Mouse (Mus musculus): ENCODE measurements around the gene Ccdc162.

The Ccdc162 gene

DNA sequence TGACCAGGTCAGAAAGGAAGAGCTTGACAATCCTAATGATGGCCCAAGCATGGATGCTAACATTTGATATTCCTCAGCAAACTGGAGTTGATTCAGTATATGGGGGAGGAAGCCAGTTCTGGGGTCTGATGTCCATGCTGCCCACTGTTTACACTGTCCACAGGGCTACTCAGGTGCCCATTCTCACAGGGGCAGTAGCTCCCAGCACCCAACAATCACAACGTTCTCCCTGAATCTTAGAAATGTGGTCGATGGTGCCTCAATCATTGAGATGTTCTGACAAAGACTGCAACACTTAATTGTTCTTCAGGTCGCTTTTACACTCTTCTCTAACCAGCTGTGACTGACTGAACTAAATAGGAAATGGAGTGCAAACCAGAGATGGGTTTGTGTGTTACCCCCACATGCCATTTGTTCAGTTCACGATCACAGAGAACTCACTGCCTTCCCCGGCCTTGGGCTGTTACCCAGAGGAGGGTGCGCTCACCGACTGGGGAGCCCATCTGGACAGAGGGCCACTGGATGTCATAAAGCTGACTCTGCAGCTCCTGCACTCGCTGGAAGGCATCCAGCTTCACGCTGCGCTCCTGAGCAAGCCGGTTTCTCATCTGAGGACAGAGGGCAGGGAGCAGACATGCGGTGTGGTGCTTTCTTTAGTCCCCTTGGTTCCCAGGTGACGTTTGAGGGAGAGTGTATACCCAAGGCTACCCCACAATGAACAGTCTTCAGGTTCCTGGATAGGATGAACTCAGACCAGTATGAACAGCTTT is 169.9 kb downstream of the Ccdc162 start:
- TF ChIP-seq GATA4 (IDR thresholded peaks at IDR 0.05; ENCODE audit: insufficient replicate concordance, low read length) = no peak

DNA sequence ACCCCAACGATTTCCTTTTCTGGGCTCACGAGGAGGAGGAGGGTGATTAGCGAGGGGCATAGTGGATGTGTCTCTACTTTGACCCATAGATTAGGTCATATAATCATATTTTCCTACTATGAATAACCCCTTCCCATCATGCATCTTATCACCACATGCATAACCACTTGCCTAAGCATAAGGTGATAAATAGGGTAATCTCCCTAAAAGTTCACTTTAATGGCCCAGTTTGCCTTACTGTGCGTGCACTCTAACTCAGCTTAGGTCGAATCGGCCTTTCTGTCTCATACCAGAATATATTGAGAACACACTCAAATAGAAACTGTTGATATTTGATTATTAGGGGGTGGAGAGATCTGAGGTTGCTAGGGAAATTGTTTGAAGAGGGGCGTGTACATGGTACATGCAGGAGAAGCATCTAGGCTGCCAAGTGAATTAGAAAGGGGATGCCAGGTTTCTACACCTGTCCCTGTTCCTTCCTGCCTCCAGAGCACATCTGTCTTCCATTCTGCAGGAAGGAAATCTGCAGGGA is 171.1 kb downstream of the Ccdc162 start:
- no peak for TF ChIP-seq GATA4 (IDR thresholded peaks at IDR 0.05; ENCODE audit: insufficient replicate concordance, low read length)

DNA sequence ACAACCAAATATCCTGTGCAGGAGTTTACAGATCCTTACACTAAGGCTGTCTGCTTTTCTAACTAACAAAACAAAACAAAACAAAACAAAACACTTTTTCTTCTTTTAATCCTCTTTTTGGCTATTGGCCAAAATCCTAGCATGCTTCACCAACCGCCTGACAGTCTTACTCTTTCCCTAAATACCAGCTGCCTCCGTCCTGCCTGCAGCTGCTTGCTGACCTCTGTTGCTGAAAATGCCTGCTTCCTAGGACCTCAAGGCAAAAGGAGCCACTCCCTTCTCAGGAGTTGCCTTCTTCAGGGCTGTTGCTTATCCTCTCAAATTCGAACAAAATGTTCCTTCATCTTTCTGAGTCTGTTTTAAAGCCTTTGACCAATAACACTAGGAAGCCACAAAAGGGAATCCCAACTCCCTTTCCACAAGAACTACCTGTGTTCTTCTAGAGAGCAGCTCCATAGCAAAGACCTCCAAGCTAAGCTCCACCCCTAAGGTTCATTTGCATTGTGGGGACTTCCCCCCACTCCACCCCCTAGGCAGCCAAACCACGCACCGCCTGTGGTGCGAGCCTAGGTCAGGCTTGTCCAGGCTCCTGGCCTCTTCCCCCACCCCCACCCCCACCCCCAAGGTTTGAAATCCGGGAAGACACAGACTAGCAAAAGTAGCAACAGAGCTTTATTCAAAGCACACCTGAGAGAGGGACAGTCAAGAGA is 171.8 kb downstream of the Ccdc162 start:
- no peak for TF ChIP-seq GATA4 (IDR thresholded peaks at IDR 0.05; ENCODE audit: insufficient replicate concordance, low read length)

DNA sequence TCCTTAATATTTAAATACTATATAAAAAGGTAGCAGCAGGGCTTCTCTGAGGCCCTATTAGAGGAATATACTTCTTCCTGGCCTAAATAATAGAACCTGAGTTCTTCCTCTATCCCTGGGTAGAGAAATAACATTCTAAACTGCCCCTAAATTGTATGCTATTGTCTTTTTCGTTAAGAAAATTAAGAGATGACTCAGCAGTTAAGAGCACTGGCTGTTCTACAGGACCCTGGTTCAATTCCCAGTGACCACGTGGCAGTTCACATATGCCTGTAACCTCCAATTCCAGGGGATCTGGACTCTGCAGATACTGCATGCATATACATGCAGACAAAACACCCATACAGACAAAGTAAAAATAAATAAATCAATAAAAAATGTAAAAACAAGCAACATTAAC is 172.6 kb downstream of the Ccdc162 start:
- no peak for TF ChIP-seq GATA4 (IDR thresholded peaks at IDR 0.05; ENCODE audit: insufficient replicate concordance, low read length)

DNA sequence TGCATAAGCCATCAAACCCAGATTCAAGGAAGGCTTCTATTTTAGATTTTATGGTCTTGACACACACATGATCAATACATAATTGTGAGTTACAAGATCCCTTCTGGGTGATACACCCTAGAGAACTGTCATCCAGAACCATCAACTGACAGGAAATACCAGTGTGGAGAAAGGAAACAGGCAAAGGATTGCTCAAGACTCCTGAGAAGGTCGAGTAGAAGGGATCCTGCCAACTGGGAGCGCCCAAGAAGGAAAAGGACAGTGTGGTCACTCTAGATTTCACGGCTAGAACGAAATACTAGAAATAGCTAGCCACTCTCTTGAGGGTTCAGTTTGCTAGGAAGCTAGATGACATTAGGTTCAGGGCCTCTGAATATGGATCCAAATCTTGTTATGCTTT is 173.0 kb downstream of the Ccdc162 start:
- TF ChIP-seq GATA4 (IDR thresholded peaks at IDR 0.05; ENCODE audit: insufficient replicate concordance, low read length) = no peak

DNA sequence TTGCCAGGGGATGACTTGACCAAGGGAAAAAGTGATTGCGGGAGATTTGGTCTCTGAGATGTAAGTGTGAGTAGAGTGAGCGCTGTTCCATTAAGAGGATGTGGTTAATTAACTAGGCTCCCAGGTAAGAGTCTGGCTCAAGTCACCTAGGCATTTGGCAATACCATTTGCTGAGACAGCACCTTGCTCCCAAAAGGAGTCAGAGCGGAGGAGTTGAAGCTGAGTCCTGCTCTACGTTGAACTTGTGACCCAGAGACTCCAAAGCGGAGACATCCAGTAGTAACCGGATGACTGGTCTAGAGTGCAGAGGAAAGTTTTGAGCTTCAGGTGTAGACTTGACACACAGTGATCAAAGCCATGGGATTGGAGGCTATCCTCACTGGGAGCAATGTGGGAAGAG is 174.4 kb downstream of the Ccdc162 start:
- TF ChIP-seq GATA4 (IDR thresholded peaks at IDR 0.05; ENCODE audit: insufficient replicate concordance, low read length) = no peak

DNA sequence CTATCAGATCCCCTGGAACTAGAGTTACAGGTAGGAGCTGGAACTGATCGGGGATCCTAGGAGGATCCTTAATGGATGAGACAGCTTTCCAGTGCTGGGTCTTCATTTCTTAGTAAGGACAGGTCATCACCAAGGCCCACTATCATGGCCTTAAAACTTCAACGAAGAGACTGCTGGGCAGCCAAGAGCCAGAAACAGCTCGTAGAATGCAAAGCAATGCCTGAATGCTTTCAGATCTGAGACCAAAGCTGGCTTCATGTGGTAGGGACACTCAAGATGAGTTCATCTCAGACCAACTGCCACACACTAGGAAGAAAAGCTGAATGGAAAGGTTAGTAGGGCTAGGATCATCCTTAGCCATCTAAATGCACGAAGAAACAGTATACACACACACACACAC is 177.4 kb downstream of the Ccdc162 start:
- TF ChIP-seq GATA4 (IDR thresholded peaks at IDR 0.05; ENCODE audit: insufficient replicate concordance, low read length) = no peak

DNA sequence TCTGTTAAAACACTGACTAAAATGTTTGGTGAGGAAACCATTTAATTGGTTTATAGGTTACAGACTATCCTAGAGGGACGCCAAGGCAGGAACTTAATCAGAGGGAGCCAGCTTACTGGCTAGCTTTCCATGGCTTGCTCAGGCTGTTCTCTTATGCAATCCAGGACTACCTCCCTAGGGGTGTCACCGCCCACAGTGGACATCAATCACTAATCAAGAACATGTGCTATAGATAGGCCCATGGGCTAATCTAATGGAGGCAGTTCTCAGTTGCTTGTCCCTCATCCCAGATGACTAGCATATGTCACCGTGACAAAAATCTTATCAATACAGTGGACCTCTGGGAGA is 178.5 kb downstream of the Ccdc162 start:
- TF ChIP-seq GATA4 (IDR thresholded peaks at IDR 0.05; ENCODE audit: insufficient replicate concordance, low read length) = no peak

DNA sequence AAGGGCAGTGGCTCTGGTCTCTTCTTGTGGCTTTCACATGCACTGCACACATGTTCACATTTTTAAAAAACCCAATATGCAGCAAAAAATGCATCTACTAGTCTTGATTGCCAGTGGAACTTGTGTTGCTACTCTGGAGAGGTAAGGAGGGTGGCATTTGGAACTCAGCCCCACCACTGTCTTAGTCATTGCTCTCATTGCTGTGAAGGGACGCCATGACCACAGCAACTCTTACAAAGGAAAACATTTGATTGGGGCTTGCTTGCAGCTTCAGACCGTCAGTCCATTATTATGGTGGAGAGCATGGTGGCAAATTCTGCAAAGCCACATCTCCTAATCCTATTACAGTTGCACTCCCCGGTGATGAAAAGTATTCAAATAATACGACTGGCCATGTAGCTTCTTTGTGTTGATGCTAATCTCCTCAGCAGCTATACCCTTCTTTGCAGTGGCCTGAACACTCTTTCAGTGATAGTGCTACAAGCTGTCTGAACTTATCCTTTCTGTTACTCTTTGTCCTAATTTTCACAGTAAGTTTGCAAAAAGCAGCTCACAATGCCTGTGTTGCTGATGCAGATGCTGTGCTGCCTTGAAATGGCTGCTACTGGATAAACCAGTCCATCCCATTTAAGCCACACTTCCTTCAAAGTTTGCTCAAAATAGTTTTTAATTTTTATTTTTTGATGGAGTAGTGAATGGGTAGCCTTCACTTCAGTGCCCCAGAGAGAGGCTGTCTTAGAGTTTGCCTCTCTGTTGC is 179.0 kb downstream of the Ccdc162 start:
- TF ChIP-seq GATA4 (IDR thresholded peaks at IDR 0.05; ENCODE audit: insufficient replicate concordance, low read length) = no peak

DNA sequence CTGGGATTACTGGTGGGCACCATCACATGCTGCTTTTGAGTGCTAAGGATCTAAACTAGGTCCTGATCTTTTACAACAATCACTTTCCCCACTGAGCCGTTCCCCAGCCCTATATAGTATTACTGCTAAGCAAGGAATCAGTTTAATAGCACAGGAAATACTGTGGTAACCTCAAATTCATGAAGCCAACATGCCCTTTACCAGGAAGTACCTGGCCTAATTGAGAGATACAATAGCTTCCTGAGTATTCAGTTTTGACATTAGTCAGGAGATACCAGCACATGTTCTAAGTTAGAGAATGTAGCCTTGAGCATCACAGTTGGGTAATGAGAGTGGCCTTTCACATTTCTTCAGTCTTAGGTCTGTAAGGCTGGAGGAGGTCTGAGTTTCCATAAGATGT is 179.7 kb downstream of the Ccdc162 start:
- TF ChIP-seq GATA4 (IDR thresholded peaks at IDR 0.05; ENCODE audit: insufficient replicate concordance, low read length) = no peak

DNA sequence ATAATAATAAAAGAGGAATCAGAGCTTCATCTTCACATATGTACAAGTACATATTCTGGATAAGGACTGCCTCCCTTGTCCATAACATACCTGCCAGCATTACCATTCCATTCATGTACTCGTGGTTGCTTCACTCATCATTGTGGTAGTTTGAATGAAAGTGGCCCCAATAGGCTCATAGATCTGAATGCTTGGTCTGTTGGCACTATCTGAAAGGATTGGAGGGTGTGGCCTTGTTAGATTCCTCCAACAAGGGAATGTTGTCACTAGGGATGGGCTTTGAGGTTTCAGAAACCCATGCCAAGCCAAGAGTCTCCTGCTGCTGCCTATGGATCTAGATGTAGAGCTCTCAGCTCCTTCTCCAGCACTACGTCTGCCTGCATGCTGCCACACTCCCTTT is 180.4 kb downstream of the Ccdc162 start:
- TF ChIP-seq GATA4 (IDR thresholded peaks at IDR 0.05; ENCODE audit: insufficient replicate concordance, low read length) = no peak

DNA sequence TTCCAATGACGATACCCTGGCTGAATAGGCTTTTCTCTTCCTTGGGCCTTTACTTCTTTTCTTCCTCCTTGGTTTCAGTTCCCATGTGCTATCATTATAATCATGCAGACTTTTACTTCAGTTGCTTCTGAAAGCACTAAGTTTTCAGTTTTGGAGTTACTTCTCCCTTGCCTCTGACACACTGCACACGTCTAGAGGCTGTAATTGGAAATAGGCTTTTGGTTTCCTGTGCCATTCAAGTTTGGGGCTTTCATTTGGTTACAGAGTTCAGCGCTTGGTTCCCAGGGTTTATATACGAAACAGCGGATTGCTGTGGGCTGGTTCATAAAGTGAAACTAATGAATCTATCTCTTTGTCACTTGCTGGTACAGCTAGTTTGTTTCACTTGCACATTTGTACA is 186.5 kb downstream of the Ccdc162 start:
- no peak for TF ChIP-seq GATA4 (IDR thresholded peaks at IDR 0.05; ENCODE audit: insufficient replicate concordance, low read length)

DNA sequence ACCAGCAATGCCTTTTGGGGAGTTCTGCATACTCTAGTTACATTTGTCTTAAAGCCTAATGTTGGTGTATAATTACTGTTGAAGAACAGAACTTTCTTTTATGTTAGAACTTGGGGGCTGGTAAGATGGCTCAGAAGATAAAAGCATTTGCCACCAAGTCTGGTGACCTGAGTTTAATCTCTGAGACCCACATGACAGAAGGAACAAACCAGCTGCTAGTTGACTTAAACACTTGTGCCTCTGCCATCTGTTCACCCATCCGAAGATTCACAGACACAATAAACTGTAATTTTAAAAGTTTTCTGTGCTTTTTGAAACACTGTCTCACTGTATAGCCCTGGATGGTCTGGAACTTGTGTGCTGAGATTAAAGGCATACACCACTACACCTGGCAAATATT is 190.7 kb downstream of the Ccdc162 start:
- TF ChIP-seq GATA4 (IDR thresholded peaks at IDR 0.05; ENCODE audit: insufficient replicate concordance, low read length) = no peak

DNA sequence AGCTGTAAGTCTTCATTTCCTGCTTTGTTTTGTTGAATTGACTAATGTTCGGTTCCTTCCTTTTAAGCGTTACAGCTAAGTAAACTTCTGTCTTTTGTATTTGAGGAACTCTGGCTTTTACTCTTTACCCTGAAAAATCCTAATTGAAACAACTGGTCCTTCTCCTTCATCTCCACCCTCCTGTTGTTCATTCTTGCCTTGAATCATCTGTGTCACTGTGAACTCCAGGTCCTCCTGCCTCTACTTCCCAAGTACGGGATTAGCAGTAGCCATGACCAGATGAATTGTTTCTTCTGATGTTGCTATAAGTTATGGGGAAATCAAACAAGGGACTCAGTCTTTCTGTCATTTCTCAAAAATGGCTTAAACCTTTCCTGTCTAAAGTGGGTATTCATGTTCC is 193.0 kb downstream of the Ccdc162 start:
- no peak for TF ChIP-seq GATA4 (IDR thresholded peaks at IDR 0.05; ENCODE audit: insufficient replicate concordance, low read length)

DNA sequence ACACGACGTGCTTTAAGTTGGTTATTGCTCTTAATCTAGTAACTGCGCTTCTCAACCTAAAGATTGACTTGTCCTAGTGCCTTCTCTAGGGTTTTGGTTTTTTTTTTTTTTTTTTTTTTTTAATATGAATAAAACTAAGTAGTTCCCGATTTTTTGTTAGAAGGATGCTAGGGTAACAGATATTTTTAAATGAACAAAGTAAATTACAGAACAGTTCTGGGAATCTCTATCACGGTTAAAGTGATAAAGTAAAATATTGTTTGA is 196.1 kb downstream of the Ccdc162 start:
- no peak for TF ChIP-seq GATA4 (IDR thresholded peaks at IDR 0.05; ENCODE audit: insufficient replicate concordance, low read length)
